Mouse (Mus musculus) urinary bladder, postnatal 25 days (tissue): ENCODE results near the gene Lsm6.
"Not testable (repeated sequence)": the region's sequence is repeated elsewhere in the genome, so short reads cannot be mapped to it uniquely, and the experiment has no call there.

Experiments used
- DNase-seq: peaks from one replicate; pipeline ENCODE4 v3.0.0; 2022; ENCODE audit warnings: low spot score

Lsm6 gene

DNA sequence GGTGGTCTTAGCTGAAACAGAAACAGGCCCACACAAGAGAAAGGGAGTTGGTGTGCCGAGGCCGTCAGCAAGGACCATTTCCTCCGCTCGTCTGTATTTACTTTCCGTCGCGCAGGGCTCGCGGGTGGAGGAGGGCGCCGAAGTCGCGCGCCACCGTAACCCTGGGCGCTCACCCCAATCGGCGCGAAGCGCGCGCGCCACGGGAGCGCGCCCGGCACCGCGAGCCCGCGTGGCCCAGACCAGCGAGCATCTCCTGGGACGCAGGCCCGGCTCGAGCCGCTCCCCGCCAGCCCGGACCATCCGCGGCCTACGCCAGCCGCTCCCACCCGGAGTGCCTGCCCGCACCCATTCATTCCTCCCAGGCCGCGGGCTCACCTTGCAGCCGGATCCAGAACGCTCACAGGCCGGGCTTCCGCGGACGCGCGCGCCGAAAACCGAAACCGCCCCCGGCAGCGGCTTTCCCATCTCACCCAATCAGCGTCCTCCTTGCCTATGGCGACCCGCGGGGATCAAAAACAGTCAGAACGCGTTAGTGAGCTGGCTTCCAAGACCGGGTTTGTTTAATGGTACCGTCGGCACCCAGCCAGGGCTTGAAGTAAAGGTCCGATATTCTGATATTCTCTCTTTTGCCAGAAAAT is at the start of gene Lsm6:
TSS of gene Lsm6 (minus strand) at position 468 of the 638 bp plus-strand sequence.
- peak; percentile 99 for DNase-seq

GRCm38 (mm10) chr8:78867036-78867435 is 46.1 kb upstream of the Lsm6 start:
- no peak for DNase-seq

DNA sequence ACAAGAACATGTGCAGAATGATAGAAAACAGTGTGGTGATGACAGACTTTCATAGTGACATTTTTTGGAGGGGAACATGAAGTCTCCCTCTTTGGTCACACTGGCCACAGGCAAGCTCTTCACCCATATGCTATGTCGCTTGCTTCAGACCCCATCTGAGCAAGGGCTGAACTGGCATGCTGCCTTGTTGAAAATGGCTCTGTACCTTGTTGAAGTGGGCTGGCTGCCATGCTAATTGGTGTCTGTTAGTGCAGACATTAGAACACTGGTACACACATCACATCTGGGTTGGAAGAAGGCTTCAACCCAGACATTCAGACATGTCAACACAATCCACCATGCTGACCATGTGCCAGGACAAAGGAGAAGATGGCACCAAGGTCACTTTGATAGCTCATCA is 42.1 kb upstream of the Lsm6 start:
- no peak for DNase-seq

GRCm38 (mm10) chr8:78862046-78862445 is 41.1 kb upstream of the Lsm6 start:
- DNase-seq = no peak

- no peak for DNase-seq
Observed at GRCm38 (mm10) chr8:78860789-78861188, 39.8 kb upstream of the Lsm6 start.

DNA sequence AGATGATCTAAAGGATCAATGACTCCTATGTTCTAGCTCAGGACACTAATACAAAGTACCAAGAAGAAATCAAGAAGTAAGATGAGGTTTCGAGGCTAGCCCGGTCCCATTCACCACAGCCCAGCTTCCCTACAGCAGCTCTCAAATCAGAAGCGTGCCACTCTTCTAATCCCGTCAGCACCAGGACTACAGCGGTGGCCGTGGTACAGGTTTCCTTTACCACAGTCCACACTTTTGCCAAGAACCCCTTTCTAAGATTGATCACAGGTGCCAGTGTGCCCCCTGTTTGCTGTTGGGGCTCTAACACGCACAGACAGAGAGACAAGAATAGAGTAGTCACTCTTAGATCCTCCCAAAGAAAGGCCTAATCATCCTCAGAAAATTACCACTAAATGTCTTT is 36.5 kb upstream of the Lsm6 start:
- no peak for DNase-seq

DNA sequence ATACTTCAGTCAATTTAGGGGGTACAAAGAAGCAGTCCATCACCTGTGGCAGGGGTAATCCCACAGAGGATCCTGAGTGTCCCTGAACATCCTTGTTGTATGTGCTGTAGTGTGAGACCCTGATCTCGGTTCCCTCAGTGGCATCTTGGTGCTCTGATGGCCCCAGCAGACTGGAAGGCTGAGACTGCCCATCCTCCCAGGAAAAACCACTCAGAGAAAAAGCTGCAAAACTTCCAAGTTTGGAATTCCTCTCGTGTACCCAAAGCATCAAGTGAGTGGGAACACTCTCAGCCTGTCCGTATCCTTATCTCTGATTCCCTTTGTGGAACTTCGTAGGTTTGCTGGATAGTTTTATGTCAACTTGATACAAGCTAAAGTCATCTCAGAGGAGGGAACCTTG is 31.3 kb upstream of the Lsm6 start:
- no peak for DNase-seq

DNA sequence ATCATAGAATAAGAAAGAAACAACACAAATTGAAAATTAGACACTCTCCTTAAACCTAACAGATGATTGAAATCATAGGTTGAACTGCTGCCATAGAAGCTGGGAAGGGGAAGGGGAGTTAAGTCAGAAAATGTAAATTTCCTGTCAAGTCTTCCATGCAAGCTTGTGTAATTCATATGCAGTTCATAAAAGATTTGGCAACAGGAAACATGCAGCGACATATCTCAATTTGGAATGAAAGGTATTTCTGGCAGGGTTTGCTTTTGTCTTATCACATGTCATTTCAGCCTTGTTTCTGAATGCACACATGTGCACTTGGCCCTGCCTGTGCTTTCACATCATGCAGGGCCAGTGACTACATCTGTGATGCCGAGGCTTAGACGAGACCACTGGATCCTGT is 26.3 kb upstream of the Lsm6 start:
- no peak for DNase-seq

- no peak for DNase-seq
Observed at GRCm38 (mm10) chr8:78844559-78844958, 23.6 kb upstream of the Lsm6 start.

- DNase-seq = no peak
Observed at GRCm38 (mm10) chr8:78838656-78839413, 17.9 kb upstream of the Lsm6 start.

DNA sequence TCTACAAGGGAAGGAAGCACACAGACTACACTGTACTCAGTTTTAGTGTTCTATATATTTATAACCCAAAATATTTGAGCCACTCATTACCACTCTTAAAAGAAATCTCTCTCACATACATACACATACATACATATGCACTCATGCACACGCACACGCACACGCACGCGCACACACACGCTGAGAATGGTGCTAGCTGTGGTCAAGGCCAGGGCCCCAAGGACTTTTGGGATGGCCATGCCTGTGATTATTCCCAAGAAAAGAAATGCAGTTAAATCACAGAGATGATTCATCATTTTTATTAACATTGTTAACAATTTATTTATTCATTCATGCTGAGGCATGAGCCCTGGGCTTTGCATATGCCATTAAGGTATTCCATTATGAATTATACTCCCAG is 15.2 kb upstream of the Lsm6 start:
- DNase-seq = no peak

DNA sequence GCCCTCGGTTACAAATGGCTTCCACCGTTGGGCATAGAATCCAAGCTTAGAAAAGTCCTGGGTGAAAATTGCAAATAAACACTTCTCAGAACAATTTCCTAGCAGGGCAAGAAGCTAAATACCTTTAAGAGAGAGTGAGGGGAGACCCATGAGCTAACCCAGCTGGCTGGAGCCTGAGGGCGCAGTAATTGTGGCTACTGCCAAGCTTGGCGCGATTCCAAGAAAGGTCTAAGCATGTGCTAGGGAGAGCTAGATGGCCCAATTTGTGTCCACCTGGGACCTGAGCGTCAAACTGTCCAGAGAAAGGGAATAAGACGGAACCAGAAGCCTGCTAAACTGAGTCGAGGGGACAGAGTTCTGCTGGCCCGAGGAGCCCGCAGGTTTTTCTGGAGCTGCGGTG is 7.5 kb upstream of the Lsm6 start:
- DNase-seq = no peak

- DNase-seq = no peak
Observed at GRCm38 (mm10) chr8:78824515-78824914, 3.6 kb upstream of the Lsm6 start.

DNA sequence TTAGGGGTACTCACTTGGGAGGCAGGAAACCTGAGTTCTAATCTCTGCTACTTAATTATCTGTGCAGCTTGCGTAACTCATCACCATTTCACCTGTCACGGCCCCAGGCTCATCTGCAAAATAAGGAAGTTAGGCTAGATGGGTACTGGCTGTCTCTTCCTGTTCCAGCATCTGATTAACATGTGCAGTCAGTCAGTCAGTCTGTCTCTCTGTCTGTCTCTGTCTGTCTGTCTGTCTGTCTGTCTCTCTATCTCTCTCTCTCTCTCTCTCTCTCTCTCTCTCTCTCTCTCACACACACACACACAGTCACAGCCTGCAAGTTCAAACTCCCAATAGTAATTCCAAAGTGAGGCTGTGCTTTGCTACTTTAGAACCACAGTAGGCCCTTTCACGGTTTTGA is 967 bp downstream of the Lsm6 start:
- DNase-seq = not testable (repeated sequence)

GRCm38 (mm10) chr8:78814743-78815142 is 6.2 kb downstream of the Lsm6 start:
- DNase-seq = no peak

DNA sequence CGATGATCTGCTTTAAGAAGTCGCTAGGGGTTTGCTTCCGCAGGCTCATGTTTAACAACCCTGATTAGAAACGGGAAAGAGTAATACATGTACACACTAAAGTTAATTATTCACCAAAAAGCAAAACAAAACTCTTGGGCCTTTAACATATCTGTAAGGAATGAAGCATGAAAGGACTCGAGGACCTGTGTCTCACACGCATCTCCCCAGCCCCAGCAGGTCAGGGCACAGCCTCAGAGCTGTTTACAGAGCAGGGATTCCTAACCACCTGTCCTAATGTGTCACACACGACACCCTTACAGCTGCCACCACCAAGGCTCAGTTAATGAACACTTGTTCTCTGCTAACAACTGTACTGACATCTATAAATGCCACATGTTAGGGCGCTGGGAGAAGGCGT is 7.9 kb downstream of the Lsm6 start:
- no peak for DNase-seq

GRCm38 (mm10) chr8:78812446-78812845 is 8.5 kb downstream of the Lsm6 start:
- no peak for DNase-seq

DNA sequence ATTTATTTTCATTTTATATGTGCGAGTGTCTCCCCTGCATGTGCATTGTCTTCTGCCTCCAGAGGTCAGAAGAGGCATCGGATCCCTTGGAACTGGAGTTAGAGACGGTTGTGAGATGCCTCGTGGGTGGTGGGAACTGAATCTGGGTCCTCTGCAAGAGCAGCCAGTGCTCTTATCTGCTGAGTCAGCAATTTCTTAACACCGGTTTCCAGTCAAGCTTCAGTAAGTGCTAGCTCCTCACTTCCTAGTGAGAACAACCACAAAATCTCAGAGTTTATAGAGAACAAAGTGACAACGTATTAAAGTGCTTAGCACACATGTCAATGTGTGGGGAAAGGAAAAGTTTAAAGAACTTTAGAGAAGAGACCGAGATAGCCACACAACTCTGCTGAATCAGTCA is 9.2 kb downstream of the Lsm6 start:
- no peak for DNase-seq

- DNase-seq = no peak
Observed at GRCm38 (mm10) chr8:78810207-78810675, 10.7 kb downstream of the Lsm6 start.

DNA sequence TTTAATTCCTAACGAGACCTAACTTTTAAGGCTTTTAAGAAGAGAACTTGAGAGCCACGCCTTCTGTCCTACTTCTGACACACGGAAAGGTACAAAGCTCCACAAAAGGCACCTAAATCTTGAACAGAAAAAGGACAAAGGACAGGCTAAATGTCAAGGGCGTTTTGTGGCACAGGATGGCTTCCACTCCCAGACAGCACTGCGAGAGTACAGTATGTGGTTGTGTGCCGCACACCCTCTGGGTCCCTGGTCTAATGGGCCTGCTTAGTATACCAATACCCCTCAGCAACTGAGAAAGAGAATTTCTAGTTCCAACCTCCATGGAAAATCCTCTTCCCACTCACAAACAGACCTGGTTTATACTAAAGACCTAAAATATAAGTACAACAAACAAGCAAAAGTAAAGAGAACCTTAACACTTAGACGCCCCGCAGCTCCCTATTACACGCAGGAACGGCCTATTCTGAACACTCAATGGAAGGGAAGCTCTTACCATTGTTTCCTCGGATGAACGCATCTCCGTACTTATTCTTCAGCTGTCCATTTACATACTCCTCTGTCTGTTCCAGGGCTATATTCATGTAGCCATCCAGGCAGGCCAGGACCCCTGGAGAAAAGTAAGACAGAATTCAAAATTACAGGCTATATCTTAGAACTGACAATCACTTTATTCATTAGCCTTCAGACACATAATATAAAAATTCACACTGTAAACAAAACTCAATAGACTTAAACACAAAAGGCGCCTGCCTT is 11.3 kb downstream of the Lsm6 start:
- no peak for DNase-seq

- no peak for DNase-seq
Observed at GRCm38 (mm10) chr8:78808888-78809287, 12.1 kb downstream of the Lsm6 start.

DNA sequence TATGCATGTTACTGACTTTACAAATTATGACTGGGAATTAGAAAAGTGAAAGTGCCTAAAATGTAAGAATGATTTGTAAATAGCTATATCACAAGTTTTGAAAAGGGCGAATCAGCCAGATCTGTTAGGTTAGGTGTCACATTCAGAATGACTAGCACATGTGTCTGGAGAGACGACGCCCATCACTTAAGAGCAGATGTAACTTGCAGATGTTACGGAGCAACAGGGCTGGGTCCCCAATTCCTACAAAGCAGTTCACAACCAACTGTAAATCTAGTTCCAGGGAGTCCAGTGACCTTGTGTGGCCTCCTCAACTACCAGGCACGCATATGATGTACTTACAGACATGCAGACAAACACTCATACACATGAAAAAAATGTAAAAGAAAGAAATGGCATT is 12.5 kb downstream of the Lsm6 start:
- no peak for DNase-seq

GRCm38 (mm10) chr8:78807283-78807682 is 13.7 kb downstream of the Lsm6 start:
- DNase-seq = no peak
